Mouse (Mus musculus) cerebellum, adult 2 months (tissue): ENCODE measurements around the gene Ltbp1.

Experiments used
- CTCF ChIP-seq: fragments of 200-500 bp; IDR thresholded peaks from 2 replicates; pipeline ENCODE4 v1.5.1; 2011; ENCODE audit warnings: low read depth, mild to moderate bottlenecking, control low read depth, low read length, moderate library complexity, borderline replicate concordance; ENCODE audit not compliant: insufficient read depth
- POLR2A ChIP-seq: fragments of 200-500 bp; IDR thresholded peaks from 2 replicates; pipeline ENCODE4 v1.6.1; 2011; ENCODE audit warnings: low read length, control low read depth, borderline replicate concordance; ENCODE audit not compliant: insufficient read depth

DNA sequence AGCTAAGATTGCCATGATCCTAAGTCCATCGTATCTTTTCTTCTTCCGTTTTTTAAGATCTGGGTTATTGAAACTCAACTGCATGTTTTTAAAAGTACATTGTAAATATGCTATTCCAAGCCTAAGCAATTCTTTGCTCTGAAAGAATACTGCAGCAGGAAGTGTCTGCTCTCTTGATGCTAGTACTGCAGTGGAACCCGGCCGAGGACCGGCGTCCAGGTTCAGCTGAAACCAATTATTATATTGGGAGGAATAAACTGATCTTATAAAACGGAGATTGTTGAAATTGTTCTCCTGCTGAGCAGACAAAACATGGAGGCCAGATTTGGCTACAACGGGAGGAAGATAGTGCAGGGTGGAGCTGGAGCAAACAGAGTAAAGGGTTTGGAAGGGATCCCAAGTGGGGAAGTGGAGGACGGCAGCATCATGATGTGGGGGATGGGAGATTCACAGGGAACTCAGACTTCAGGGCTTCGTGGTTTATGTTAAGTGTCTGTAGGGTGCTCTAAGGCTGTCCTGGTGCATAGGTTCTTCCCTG, 322.8 kb downstream of the Ltbp1 start:
- TF ChIP-seq CTCF (no peak), POLR2A (no peak)
